Mouse (Mus musculus): ENCODE results near the gene Acbd3. TPM values are rescaled to one million over a fixed set of nuclear protein-coding genes. Genes with fewer than 3 reads are reported as not detected.

Acbd3 gene
- polyA plus RNA-seq, 1 experiment from 2014 or later, result 27.9 TPM

GRCm38 (mm10) chr1:180775849-180776493, 50.1 kb downstream of the Acbd3 start:
- peak overlapping the region; percentile 38 for H3K27ac ChIP-seq
- H3K9ac ChIP-seq, result no peak overlapping the region

GRCm38 (mm10) chr1:180776494-180776893, 50.7 kb downstream of the Acbd3 start:
- no peaks in the 10 kb centered on the region for H3K36me3 ChIP-seq
- no peak for ATAC-seq (ENCODE audit: insufficient number of reproducible peaks, low FRiP score, low TSS enrichment, low read depth)
- no peak overlapping the region for H3K4me2 ChIP-seq
- peaks cover 23% of the 10 kb centered on the region for H3K4me1 ChIP-seq
- H3K4me3 ChIP-seq, result no peak overlapping the region
- H3K9ac ChIP-seq, result no peak overlapping the region
- WGBS, result 77% methylated on average over 6 of the region's 6 CpGs
- H3K27me3 ChIP-seq, result no peaks in the 10 kb centered on the region
- peak overlapping the region; percentile 38 for H3K27ac ChIP-seq
- H3K9me3 ChIP-seq, result no peaks in the 10 kb centered on the region

More at GRCm38 (mm10) chr1:180775849-180776493, 50.1 kb downstream of the Acbd3 start:
- peaks cover 23% of the 10 kb centered on the region for H3K4me1 ChIP-seq
- no peak overlapping the region for H3K4me2 ChIP-seq
- 55% methylated on average over 6 of the region's 6 CpGs for WGBS
- H3K4me3 ChIP-seq, result no peak overlapping the region
- no peaks in the 10 kb centered on the region for H3K36me3 ChIP-seq
- no peak for ATAC-seq (ENCODE audit: insufficient number of reproducible peaks, low FRiP score, low TSS enrichment, low read depth)
- H3K27me3 ChIP-seq, result no peaks in the 10 kb centered on the region
- no peaks in the 10 kb centered on the region for H3K9me3 ChIP-seq

GRCm38 (mm10) chr1:180777289-180777659, 51.4 kb downstream of the Acbd3 start:
- Histone ChIP-seq H3K4me2 (peak overlapping the region; percentile 85), H3K36me3 (no peaks in the 10 kb centered on the region), H3K27me3 (no peaks in the 10 kb centered on the region), H3K9me3 (no peaks in the 10 kb centered on the region), H3K9ac (peak overlapping the region; percentile 78), H3K4me3 (peak overlapping the region; percentile 71), H3K4me1 (peaks cover 23% of the 10 kb centered on the region), H3K27ac (peak overlapping the region; percentile 97)
- 2% methylated on average over 10 of the region's 10 CpGs for WGBS
- 0 out of 2 replicates have a peak, but pooled peaks have one; percentile 5 for ATAC-seq (ENCODE audit: insufficient number of reproducible peaks, low FRiP score, low TSS enrichment, low read depth)

- WGBS, result under 1% methylated on average over 56 of the region's 56 CpGs
- H3K9ac ChIP-seq, result peak overlapping the region; percentile 78
- peak overlapping the region; percentile 97 for H3K27ac ChIP-seq
- peak; percentile 81 for ATAC-seq (ENCODE audit: insufficient number of reproducible peaks, low FRiP score, low TSS enrichment, low read depth)
- peak overlapping the region; percentile 85 for H3K4me2 ChIP-seq
- H3K27me3 ChIP-seq, result no peaks in the 10 kb centered on the region
- peak overlapping the region; percentile 71 for H3K4me3 ChIP-seq
- H3K4me1 ChIP-seq, result peaks cover 23% of the 10 kb centered on the region
- H3K9me3 ChIP-seq, result no peaks in the 10 kb centered on the region
- no peaks in the 10 kb centered on the region for H3K36me3 ChIP-seq
These were observed 52.0 kb downstream of the Acbd3 start for GRCm38 (mm10) chr1:180777660-180778402.

- 0 out of 2 replicates have a peak, but pooled peaks have one; percentile 41 for ATAC-seq (ENCODE audit: insufficient number of reproducible peaks, low FRiP score, low TSS enrichment, low read depth)
- Histone ChIP-seq H3K9me3 (no peaks in the 10 kb centered on the region), H3K9ac (peak overlapping the region; percentile 78), H3K4me2 (peak overlapping the region; percentile 85), H3K36me3 (no peaks in the 10 kb centered on the region), H3K27ac (peak overlapping the region; percentile 97), H3K4me3 (peak overlapping the region; percentile 71), H3K4me1 (peaks cover 23% of the 10 kb centered on the region), H3K27me3 (no peaks in the 10 kb centered on the region)
- 2% methylated on average over 13 of the region's 13 CpGs for WGBS
These were observed 52.5 kb downstream of the Acbd3 start for GRCm38 (mm10) chr1:180778403-180778754.

- Histone ChIP-seq H3K4me1 (peaks cover 23% of the 10 kb centered on the region), H3K4me2 (peak overlapping the region; percentile 85), H3K9me3 (no peaks in the 10 kb centered on the region), H3K27ac (peak overlapping the region; percentile 97; the same call in 1 of the 2 replicates), H3K36me3 (no peaks in the 10 kb centered on the region), H3K4me3 (peak overlapping the region; percentile 71; the same call in 1 of the 2 replicates), H3K27me3 (no peaks in the 10 kb centered on the region), H3K9ac (no peak overlapping the region)
- ATAC-seq (ENCODE audit: insufficient number of reproducible peaks, low FRiP score, low TSS enrichment, low read depth), result no peak
- 82% methylated on average over 10 of the region's 10 CpGs for WGBS
These were observed 53.1 kb downstream of the Acbd3 start for GRCm38 (mm10) chr1:180778941-180779340.

GRCm38 (mm10) chr1:180780291-180780690, 54.4 kb downstream of the Acbd3 start:
- Histone ChIP-seq H3K4me2 (no peak overlapping the region), H3K9ac (no peak overlapping the region), H3K4me1 (peaks cover 21% of the 10 kb centered on the region), H3K27ac (no peak overlapping the region), H3K36me3 (no peaks in the 10 kb centered on the region), H3K27me3 (no peaks in the 10 kb centered on the region), H3K4me3 (no peak overlapping the region), H3K9me3 (no peaks in the 10 kb centered on the region)
- no peak for ATAC-seq (ENCODE audit: insufficient number of reproducible peaks, low FRiP score, low TSS enrichment, low read depth)
- WGBS, result 87% methylated on average over 8 of the region's 8 CpGs

- H3K4me2 ChIP-seq, result no peak overlapping the region
- no peak overlapping the region for H3K9ac ChIP-seq
- H3K27ac ChIP-seq, result no peak overlapping the region
- peaks cover 11% of the 10 kb centered on the region for H3K4me1 ChIP-seq
- WGBS, result 60% methylated on average over 5 of the region's 5 CpGs
- no peak overlapping the region for H3K4me3 ChIP-seq
- no peak for ATAC-seq (ENCODE audit: insufficient number of reproducible peaks, low FRiP score, low TSS enrichment, low read depth)
- no peaks in the 10 kb centered on the region for H3K27me3 ChIP-seq
- H3K9me3 ChIP-seq, result no peaks in the 10 kb centered on the region
- no peaks in the 10 kb centered on the region for H3K36me3 ChIP-seq
These were observed 55.4 kb downstream of the Acbd3 start for GRCm38 (mm10) chr1:180781250-180781649.

GRCm38 (mm10) chr1:180782906-180783579, 57.2 kb downstream of the Acbd3 start:
- H3K4me1 ChIP-seq, result no peaks in the 10 kb centered on the region
- no peak for ATAC-seq (ENCODE audit: insufficient number of reproducible peaks, low FRiP score, low TSS enrichment, low read depth)
- 53% methylated on average over 9 of the region's 9 CpGs for WGBS
- H3K4me3 ChIP-seq, result no peak overlapping the region
- no peak overlapping the region for H3K27ac ChIP-seq
- H3K36me3 ChIP-seq, result no peaks in the 10 kb centered on the region
- no peaks in the 10 kb centered on the region for H3K9me3 ChIP-seq
- H3K9ac ChIP-seq, result no peak overlapping the region
- no peaks in the 10 kb centered on the region for H3K27me3 ChIP-seq
- no peak overlapping the region for H3K4me2 ChIP-seq

GRCm38 (mm10) chr1:180783580-180783928, 57.7 kb downstream of the Acbd3 start:
- no peak overlapping the region for H3K4me3 ChIP-seq
- H3K27ac ChIP-seq, result no peak overlapping the region
- WGBS, result 41% methylated on average over 3 of the region's 3 CpGs
- ATAC-seq (ENCODE audit: insufficient number of reproducible peaks, low FRiP score, low TSS enrichment, low read depth), result no peak
- H3K36me3 ChIP-seq, result no peaks in the 10 kb centered on the region
- H3K27me3 ChIP-seq, result no peaks in the 10 kb centered on the region
- no peaks in the 10 kb centered on the region for H3K4me1 ChIP-seq
- H3K9me3 ChIP-seq, result no peaks in the 10 kb centered on the region
- H3K4me2 ChIP-seq, result no peak overlapping the region
- H3K9ac ChIP-seq, result no peak overlapping the region

- WGBS, result 83% methylated on average over 14 of the region's 14 CpGs
- no peak overlapping the region for H3K27ac ChIP-seq
- H3K27me3 ChIP-seq, result no peaks in the 10 kb centered on the region
- H3K36me3 ChIP-seq, result no peaks in the 10 kb centered on the region
- no peaks in the 10 kb centered on the region for H3K9me3 ChIP-seq
- no peak for ATAC-seq (ENCODE audit: insufficient number of reproducible peaks, low FRiP score, low TSS enrichment, low read depth)
- H3K4me2 ChIP-seq, result no peak overlapping the region
- no peak overlapping the region for H3K9ac ChIP-seq
- H3K4me3 ChIP-seq, result no peak overlapping the region
- H3K4me1 ChIP-seq, result peaks cover 18% of the 10 kb centered on the region
These were observed 66.1 kb downstream of the Acbd3 start for GRCm38 (mm10) chr1:180791821-180792480.

All from limb, embryonic 15.5 days (tissue).